Mouse (Mus musculus) kidney, postnatal 36 days (tissue): ENCODE measurements around the gene H2al1i.
"Not testable (repeated sequence)": the region's sequence is repeated elsewhere in the genome, so short reads cannot be mapped to it uniquely, and the experiment has no call there.

Experiments used
- DNase-seq, 2 experiments: peaks; one replicate each; pipeline ENCODE4 v3.0.0; 2021 to 2022; ENCODE audit warnings: mixed read lengths in 2 of 2

H2al1i gene

GRCm38 (mm10) chrX:11324359-11324758 is at the start of gene H2al1i:
H2al1i (plus strand) TSS chrX:11324659.
- not testable (repeated sequence) for DNase-seq

DNA sequence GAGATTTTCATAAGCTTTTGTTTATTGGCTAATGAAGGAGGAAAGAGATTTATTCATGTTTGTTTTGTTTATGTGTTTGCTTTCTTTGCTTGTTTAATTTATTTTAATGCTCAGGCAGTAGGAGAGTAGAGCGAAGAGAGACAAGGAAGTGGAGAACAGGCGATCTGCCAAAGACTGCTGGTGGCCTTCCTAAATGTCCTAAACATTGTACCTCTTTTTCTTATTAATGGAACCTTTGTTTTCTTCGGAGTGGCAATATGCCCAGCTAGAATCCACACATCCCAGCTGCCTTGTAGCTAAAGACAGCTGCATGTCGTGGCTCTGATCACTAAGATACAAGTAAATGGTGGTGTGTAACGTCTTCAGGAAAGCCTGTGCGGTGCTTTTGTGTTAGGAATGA is 47.4 kb upstream of the H2al1i start:
- peak in 1 of 2 experiments; percentile 2 for DNase-seq

- no peak for DNase-seq
Measured at GRCm38 (mm10) chrX:11280741-11281140, 43.7 kb upstream of the H2al1i start.

- peak; percentile 7 to 13 for DNase-seq
Measured at GRCm38 (mm10) chrX:11288306-11288882, 36.1 kb upstream of the H2al1i start.

GRCm38 (mm10) chrX:11289244-11289643 is 35.2 kb upstream of the H2al1i start:
- no peak for DNase-seq

GRCm38 (mm10) chrX:11298957-11299356 is 25.5 kb upstream of the H2al1i start, which contains the start of gene H2al1a:
H2al1a (plus strand) TSS chrX:11299257.
- not testable (repeated sequence) for DNase-seq

GRCm38 (mm10) chrX:11302132-11302531 is 22.3 kb upstream of the H2al1i start, which contains the start of gene H2al1b:
H2al1b (plus strand) TSS chrX:11302432.
- not testable (repeated sequence) for DNase-seq

- DNase-seq, result not testable (repeated sequence)
Measured at GRCm38 (mm10) chrX:11305355-11305754, 19.1 kb upstream of the H2al1i start, which contains the start of gene H2al1c. H2al1c (plus strand) TSS chrX:11305655.

GRCm38 (mm10) chrX:11308524-11308923 is 15.9 kb upstream of the H2al1i start, which contains the start of gene H2al1d:
H2al1d (plus strand) TSS chrX:11308824.
- DNase-seq, result not testable (repeated sequence)

GRCm38 (mm10) chrX:11311634-11312033 is 12.8 kb upstream of the H2al1i start, which contains the start of gene H2al1e:
H2al1e (plus strand) TSS chrX:11311934.
- not testable (repeated sequence) for DNase-seq

DNA sequence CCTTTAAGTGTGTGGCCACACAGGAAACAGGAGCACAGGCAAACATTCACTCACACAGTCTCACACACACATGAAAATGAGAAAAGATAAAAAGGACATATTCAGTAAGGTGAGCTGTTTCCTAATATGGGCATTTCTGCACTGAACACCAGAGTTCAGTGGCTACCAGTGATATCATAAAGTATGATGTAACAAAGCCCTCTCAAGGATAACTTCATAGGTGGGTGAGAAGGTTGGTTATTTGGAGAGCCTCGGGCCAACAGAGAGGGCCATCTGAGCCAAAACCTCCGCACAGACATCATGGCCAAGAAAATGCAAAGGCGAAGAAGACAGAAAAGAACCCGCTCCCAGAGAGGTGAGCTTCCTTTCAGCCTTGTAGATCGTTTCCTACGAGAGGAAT is 9.6 kb upstream of the H2al1i start, which contains the start of gene H2al1f:
Gene H2al1f, plus strand, starts transcription at position 301 of the 400 bp plus-strand sequence.
- DNase-seq, result not testable (repeated sequence)

DNA sequence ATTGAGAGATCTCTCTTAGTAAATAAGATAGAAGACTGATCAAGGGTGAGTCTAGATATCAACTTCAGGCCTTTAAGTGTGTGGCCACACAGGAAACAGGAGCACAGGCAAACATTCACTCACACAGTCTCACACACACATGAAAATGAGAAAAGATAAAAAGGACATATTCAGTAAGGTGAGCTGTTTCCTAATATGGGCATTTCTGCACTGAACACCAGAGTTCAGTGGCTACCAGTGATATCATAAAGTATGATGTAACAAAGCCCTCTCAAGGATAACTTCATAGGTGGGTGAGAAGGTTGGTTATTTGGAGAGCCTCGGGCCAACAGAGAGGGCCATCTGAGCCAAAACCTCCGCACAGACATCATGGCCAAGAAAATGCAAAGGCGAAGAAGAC is 6.5 kb upstream of the H2al1i start, which contains the start of gene H2al1g:
Gene H2al1g, plus strand, starts transcription at position 301 of the 400 bp plus-strand sequence.
- DNase-seq, result not testable (repeated sequence)

DNA sequence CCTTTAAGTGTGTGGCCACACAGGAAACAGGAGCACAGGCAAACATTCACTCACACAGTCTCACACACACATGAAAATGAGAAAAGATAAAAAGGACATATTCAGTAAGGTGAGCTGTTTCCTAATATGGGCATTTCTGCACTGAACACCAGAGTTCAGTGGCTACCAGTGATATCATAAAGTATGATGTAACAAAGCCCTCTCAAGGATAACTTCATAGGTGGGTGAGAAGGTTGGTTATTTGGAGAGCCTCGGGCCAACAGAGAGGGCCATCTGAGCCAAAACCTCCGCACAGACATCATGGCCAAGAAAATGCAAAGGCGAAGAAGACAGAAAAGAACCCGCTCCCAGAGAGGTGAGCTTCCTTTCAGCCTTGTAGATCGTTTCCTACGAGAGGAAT is 3.3 kb upstream of the H2al1i start, which contains the start of gene H2al1h:
Gene H2al1h, plus strand, starts transcription at position 301 of the 400 bp plus-strand sequence.
- not testable (repeated sequence) for DNase-seq

DNA sequence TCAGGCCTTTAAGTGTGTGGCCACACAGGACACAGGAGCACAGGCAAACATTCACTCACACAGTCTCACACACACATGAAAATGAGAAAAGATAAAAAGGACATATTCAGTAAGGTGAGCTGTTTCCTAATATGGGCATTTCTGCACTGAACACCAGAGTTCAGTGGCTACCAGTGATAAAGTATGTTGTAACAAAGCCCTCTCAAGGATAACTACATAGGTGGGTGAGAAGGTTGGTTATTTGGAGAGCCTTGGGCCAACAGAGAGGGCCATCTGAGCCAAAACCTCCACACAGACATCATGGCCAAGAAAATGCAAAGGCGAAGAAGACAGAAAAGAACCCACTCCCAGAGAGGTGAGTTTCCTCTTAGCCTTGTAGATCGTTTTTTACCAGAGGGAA is 3.1 kb downstream of the H2al1i start, which contains the start of gene H2al1j:
Gene H2al1j, plus strand, starts transcription at position 301 of the 400 bp plus-strand sequence.
- not testable (repeated sequence) for DNase-seq

DNA sequence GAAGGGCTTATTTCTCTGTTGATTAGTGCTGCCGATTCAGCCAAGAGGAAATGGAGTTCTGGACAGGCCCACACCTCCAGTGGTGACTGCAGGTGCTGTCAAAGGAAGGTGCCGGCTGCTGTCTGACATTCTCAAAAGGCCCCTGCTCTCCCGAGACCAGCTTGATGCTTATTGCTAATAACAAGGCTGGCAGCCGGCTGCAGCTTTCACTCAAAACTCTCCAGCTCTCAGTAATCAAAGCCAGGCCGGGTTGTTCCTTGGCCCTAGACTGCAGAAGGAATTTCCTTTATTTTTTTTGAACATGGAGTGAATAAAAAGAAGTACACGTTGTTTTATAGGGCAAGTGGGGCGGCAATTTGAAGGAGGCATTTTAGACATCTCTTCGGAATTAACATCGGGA is 21.3 kb downstream of the H2al1i start:
- no peak for DNase-seq

GRCm38 (mm10) chrX:11346756-11347155 is 22.3 kb downstream of the H2al1i start:
- DNase-seq, result no peak

- no peak for DNase-seq
Measured at GRCm38 (mm10) chrX:11360823-11361222, 36.4 kb downstream of the H2al1i start.

DNA sequence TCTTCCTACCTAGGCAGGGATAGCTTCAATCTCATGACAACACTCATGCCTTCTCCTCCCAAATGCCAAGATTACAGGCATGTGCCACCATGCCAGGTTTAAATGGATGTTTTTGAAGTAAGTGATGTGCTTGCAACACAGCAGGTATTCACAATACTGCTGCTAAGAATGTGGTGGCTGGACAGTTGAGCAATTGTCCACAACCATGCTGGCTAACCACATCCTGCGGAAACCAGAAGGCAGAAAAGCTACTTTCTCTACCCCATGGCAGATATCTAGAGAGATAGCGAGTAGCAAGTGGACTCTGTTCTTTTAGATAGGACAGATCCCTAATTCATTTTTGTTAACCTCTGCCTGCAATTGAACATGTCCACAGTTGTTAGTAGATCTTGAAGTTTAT is 36.8 kb downstream of the H2al1i start:
- DNase-seq, result no peak

- no peak for DNase-seq
Measured at GRCm38 (mm10) chrX:11363890-11364289, 39.4 kb downstream of the H2al1i start.

DNA sequence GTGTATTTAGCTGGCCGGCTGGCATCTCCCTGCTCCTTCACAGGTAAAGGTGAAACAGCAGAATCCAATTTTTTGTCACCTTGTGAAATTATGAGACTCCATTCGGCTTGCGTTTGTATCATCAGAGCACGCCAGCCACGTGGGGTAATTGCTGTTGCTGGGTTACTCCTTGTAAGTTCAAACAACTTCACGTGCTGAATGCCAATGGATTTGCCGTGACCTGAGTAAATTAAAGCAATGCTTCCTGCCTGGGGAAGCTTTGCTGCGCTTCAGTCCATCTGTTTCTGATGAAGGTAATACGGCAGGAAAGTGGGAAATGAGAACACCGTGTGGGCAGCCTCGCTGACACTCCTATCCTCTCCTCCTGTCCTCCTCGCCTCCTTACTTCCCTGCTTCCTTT is 40.7 kb downstream of the H2al1i start:
- no peak for DNase-seq
